Mouse (Mus musculus): ENCODE data around the gene Irs2.

The Irs2 gene

GRCm38 (mm10) chr8:11009431-11010071 is 1.3 kb upstream of the Irs2 start:
- DNase-seq: peak; percentile 74 to 89

- DNase-seq: peak; percentile 98
Measured at GRCm38 (mm10) chr8:11008842-11009420, 673 bp upstream of the Irs2 start.

GRCm38 (mm10) chr8:11007581-11008378 is 478 bp downstream of the Irs2 start:
- DNase-seq: peak; percentile 54 to 69

GRCm38 (mm10) chr8:11007001-11007580 is 1.2 kb downstream of the Irs2 start:
- DNase-seq: peak; percentile 90 to 93

GRCm38 (mm10) chr8:11006276-11006630 is 2.0 kb downstream of the Irs2 start:
- DNase-seq: peak in 1 of 2 experiments; percentile 34

GRCm38 (mm10) chr8:11005460-11006275 is 2.6 kb downstream of the Irs2 start:
- DNase-seq: peak in 1 of 2 experiments; percentile 61

GRCm38 (mm10) chr8:11004781-11005459 is 3.3 kb downstream of the Irs2 start:
- peak in 1 of 2 experiments; percentile 37 for DNase-seq

GRCm38 (mm10) chr8:11003917-11004470 is 4.3 kb downstream of the Irs2 start:
- DNase-seq: no peak

GRCm38 (mm10) chr8:11003253-11003652 is 5.0 kb downstream of the Irs2 start:
- DNase-seq: peak in 1 of 2 experiments; percentile 32

- DNase-seq: no peak
Measured at GRCm38 (mm10) chr8:11002816-11003215, 5.4 kb downstream of the Irs2 start.

- peak in 1 of 2 experiments; percentile 39 for DNase-seq
Measured at GRCm38 (mm10) chr8:11001062-11001549, 7.2 kb downstream of the Irs2 start.

GRCm38 (mm10) chr8:10999538-10999937 is 8.7 kb downstream of the Irs2 start:
- DNase-seq: peak in 1 of 2 experiments; percentile 35

GRCm38 (mm10) chr8:10996247-10996646 is 12.0 kb downstream of the Irs2 start:
- DNase-seq: no peak

- peak in 1 of 2 experiments; percentile 40 for DNase-seq
Measured at GRCm38 (mm10) chr8:10995756-10996155, 12.5 kb downstream of the Irs2 start.

- DNase-seq: peak in 1 of 2 experiments; percentile 30
Measured at GRCm38 (mm10) chr8:10994390-10994954, 13.8 kb downstream of the Irs2 start.

GRCm38 (mm10) chr8:10993582-10994216 is 14.6 kb downstream of the Irs2 start:
- DNase-seq: peak in 1 of 2 experiments; percentile 29

- peak in 1 of 2 experiments; percentile 7 for DNase-seq
Measured at GRCm38 (mm10) chr8:10992081-10992480, 16.2 kb downstream of the Irs2 start.

GRCm38 (mm10) chr8:10991323-10991722 is 16.9 kb downstream of the Irs2 start:
- DNase-seq: no peak

- DNase-seq: peak in 1 of 2 experiments; percentile 34
Measured at GRCm38 (mm10) chr8:10990421-10991110, 17.7 kb downstream of the Irs2 start.

- DNase-seq: no peak
Measured at GRCm38 (mm10) chr8:10989946-10990345, 18.3 kb downstream of the Irs2 start.
